Mouse (Mus musculus): ENCODE results near the gene Cavin2. TPM values are rescaled to one million over a fixed set of nuclear protein-coding genes. Genes with fewer than 3 reads are reported as not detected.

The Cavin2 gene
- 10.2 and 13.5 TPM in 2 replicates for polyA plus RNA-seq (2015; fragmentation: Nextera tagmentation; extraction: Ambion mirVana)

GRCm38 (mm10) chr1:51288755-51289619, at the start of gene Cavin2:
Gene Cavin2 (plus strand): TSS chr1:51289126.
- Histone ChIP-seq H3K36me3 (ENCODE audit: control insufficient read depth, insufficient read depth, low read length) (no peaks in the 10 kb centered on the region), H3K27ac (ENCODE audit: low read depth, low read length) (peak within 1 kb of the TSS; percentile 61), H3K27me3 (replicated peaks; ENCODE audit: control insufficient read depth, insufficient read depth, low read length) (no peaks in the 10 kb centered on the region), H3K4me1 (ENCODE audit: control insufficient read depth, insufficient read depth, low read depth, low read length) (peaks cover 7% of the 10 kb centered on the region; the same call in 1 of the 2 replicates), H3K4me3 (ENCODE audit: low read length) (peak within 1 kb of the TSS; percentile 16), H3K9ac (ENCODE audit: low read depth, low read length) (peak within 1 kb of the TSS; percentile 11; the same call in 1 of the 2 replicates), H3K9me3 (ENCODE audit: control insufficient read depth, low read length) (no peaks in the 10 kb centered on the region), H3K4me2 (ENCODE audit: low read length) (peak within 1 kb of the TSS; percentile 31)
- 57% methylated on average over 17 of the region's 17 CpGs for WGBS
- ATAC-seq: peak; percentile 47

GRCm38 (mm10) chr1:51241311-51241986, 47.5 kb upstream of the Cavin2 start:
- Histone ChIP-seq H3K36me3 (ENCODE audit: control insufficient read depth, insufficient read depth, low read length) (no peaks in the 10 kb centered on the region), H3K27ac (ENCODE audit: low read depth, low read length) (no peak overlapping the region), H3K9me3 (ENCODE audit: control insufficient read depth, low read length) (no peaks in the 10 kb centered on the region), H3K4me2 (ENCODE audit: low read length) (no peak overlapping the region), H3K4me3 (ENCODE audit: low read length) (no peak overlapping the region), H3K9ac (ENCODE audit: low read depth, low read length) (no peak overlapping the region), H3K27me3 (replicated peaks; ENCODE audit: control insufficient read depth, insufficient read depth, low read length) (no peaks in the 10 kb centered on the region), H3K4me1 (ENCODE audit: control insufficient read depth, insufficient read depth, low read depth, low read length) (no peaks in the 10 kb centered on the region)
- WGBS: 83% methylated on average over 3 of the region's 3 CpGs
- peak; percentile 45; the same call in 1 of the 2 replicates for ATAC-seq

- no peak overlapping the region for H3K4me2 ChIP-seq (ENCODE audit: low read length)
- no peak overlapping the region for H3K27ac ChIP-seq (ENCODE audit: low read depth, low read length)
- no peak overlapping the region for H3K9ac ChIP-seq (ENCODE audit: low read depth, low read length)
- peak; percentile 50 for ATAC-seq
- no peaks in the 10 kb centered on the region for H3K4me1 ChIP-seq (ENCODE audit: control insufficient read depth, insufficient read depth, low read depth, low read length)
- no peaks in the 10 kb centered on the region for H3K9me3 ChIP-seq (ENCODE audit: control insufficient read depth, low read length)
- 86% methylated on average over 3 of the region's 3 CpGs for WGBS
- no peak overlapping the region for H3K4me3 ChIP-seq (ENCODE audit: low read length)
- H3K36me3 ChIP-seq (ENCODE audit: control insufficient read depth, insufficient read depth, low read length): no peaks in the 10 kb centered on the region
- no peaks in the 10 kb centered on the region for H3K27me3 ChIP-seq (replicated peaks; ENCODE audit: control insufficient read depth, insufficient read depth, low read length)
Observed at GRCm38 (mm10) chr1:51243294-51243693, 45.6 kb upstream of the Cavin2 start.

- ATAC-seq: 0 out of 2 replicates have a peak, but pooled peaks have one; percentile 45
- Histone ChIP-seq H3K4me3 (ENCODE audit: low read length) (no peak overlapping the region), H3K9ac (ENCODE audit: low read depth, low read length) (no peak overlapping the region), H3K4me2 (ENCODE audit: low read length) (no peak overlapping the region), H3K9me3 (ENCODE audit: control insufficient read depth, low read length) (no peaks in the 10 kb centered on the region), H3K27me3 (replicated peaks; ENCODE audit: control insufficient read depth, insufficient read depth, low read length) (no peaks in the 10 kb centered on the region), H3K4me1 (ENCODE audit: control insufficient read depth, insufficient read depth, low read depth, low read length) (no peaks in the 10 kb centered on the region), H3K27ac (ENCODE audit: low read depth, low read length) (no peak overlapping the region), H3K36me3 (ENCODE audit: control insufficient read depth, insufficient read depth, low read length) (no peaks in the 10 kb centered on the region)
- WGBS: 75% methylated on average over 3 of the region's 3 CpGs
Observed at GRCm38 (mm10) chr1:51243869-51244268, 45.1 kb upstream of the Cavin2 start.

GRCm38 (mm10) chr1:51245381-51245780, 43.5 kb upstream of the Cavin2 start:
- H3K4me1 ChIP-seq (ENCODE audit: control insufficient read depth, insufficient read depth, low read depth, low read length): no peaks in the 10 kb centered on the region
- no peak overlapping the region for H3K4me2 ChIP-seq (ENCODE audit: low read length)
- H3K36me3 ChIP-seq (ENCODE audit: control insufficient read depth, insufficient read depth, low read length): no peaks in the 10 kb centered on the region
- no peak overlapping the region for H3K4me3 ChIP-seq (ENCODE audit: low read length)
- H3K27ac ChIP-seq (ENCODE audit: low read depth, low read length): no peak overlapping the region
- 70% methylated on average over 3 of the region's 3 CpGs for WGBS
- no peaks in the 10 kb centered on the region for H3K27me3 ChIP-seq (replicated peaks; ENCODE audit: control insufficient read depth, insufficient read depth, low read length)
- H3K9me3 ChIP-seq (ENCODE audit: control insufficient read depth, low read length): no peaks in the 10 kb centered on the region
- H3K9ac ChIP-seq (ENCODE audit: low read depth, low read length): no peak overlapping the region
- no peak for ATAC-seq

- Histone ChIP-seq H3K36me3 (ENCODE audit: control insufficient read depth, insufficient read depth, low read length) (no peaks in the 10 kb centered on the region), H3K27ac (ENCODE audit: low read depth, low read length) (no peak overlapping the region), H3K4me2 (ENCODE audit: low read length) (no peak overlapping the region), H3K9ac (ENCODE audit: low read depth, low read length) (no peak overlapping the region), H3K4me3 (ENCODE audit: low read length) (no peak overlapping the region), H3K4me1 (ENCODE audit: control insufficient read depth, insufficient read depth, low read depth, low read length) (no peaks in the 10 kb centered on the region), H3K9me3 (ENCODE audit: control insufficient read depth, low read length) (no peaks in the 10 kb centered on the region), H3K27me3 (replicated peaks; ENCODE audit: control insufficient read depth, insufficient read depth, low read length) (no peaks in the 10 kb centered on the region)
- no peak for ATAC-seq
- 89% methylated on average over 5 of the region's 5 CpGs for WGBS
Observed at GRCm38 (mm10) chr1:51250302-51250701, 38.6 kb upstream of the Cavin2 start.

- Histone ChIP-seq H3K27me3 (replicated peaks; ENCODE audit: control insufficient read depth, insufficient read depth, low read length) (no peaks in the 10 kb centered on the region), H3K4me2 (ENCODE audit: low read length) (no peak overlapping the region), H3K9ac (ENCODE audit: low read depth, low read length) (no peak overlapping the region), H3K36me3 (ENCODE audit: control insufficient read depth, insufficient read depth, low read length) (no peaks in the 10 kb centered on the region), H3K27ac (ENCODE audit: low read depth, low read length) (no peak overlapping the region), H3K4me1 (ENCODE audit: control insufficient read depth, insufficient read depth, low read depth, low read length) (peaks cover 6% of the 10 kb centered on the region), H3K9me3 (ENCODE audit: control insufficient read depth, low read length) (no peaks in the 10 kb centered on the region), H3K4me3 (ENCODE audit: low read length) (no peak overlapping the region)
- no peak for ATAC-seq
- 63% methylated on average over 5 of the region's 5 CpGs for WGBS
Observed at GRCm38 (mm10) chr1:51265118-51265800, 23.7 kb upstream of the Cavin2 start.

GRCm38 (mm10) chr1:51265926-51266325, 23.0 kb upstream of the Cavin2 start:
- H3K36me3 ChIP-seq (ENCODE audit: control insufficient read depth, insufficient read depth, low read length): no peaks in the 10 kb centered on the region
- ATAC-seq: no peak
- no peak overlapping the region for H3K4me3 ChIP-seq (ENCODE audit: low read length)
- H3K4me2 ChIP-seq (ENCODE audit: low read length): no peak overlapping the region
- WGBS: 57% methylated on average over 2 of the region's 2 CpGs
- peaks cover 6% of the 10 kb centered on the region for H3K4me1 ChIP-seq (ENCODE audit: control insufficient read depth, insufficient read depth, low read depth, low read length)
- H3K9me3 ChIP-seq (ENCODE audit: control insufficient read depth, low read length): no peaks in the 10 kb centered on the region
- H3K9ac ChIP-seq (ENCODE audit: low read depth, low read length): no peak overlapping the region
- H3K27ac ChIP-seq (ENCODE audit: low read depth, low read length): no peak overlapping the region
- H3K27me3 ChIP-seq (replicated peaks; ENCODE audit: control insufficient read depth, insufficient read depth, low read length): no peaks in the 10 kb centered on the region

GRCm38 (mm10) chr1:51267125-51267524, 21.8 kb upstream of the Cavin2 start:
- Histone ChIP-seq H3K4me1 (ENCODE audit: control insufficient read depth, insufficient read depth, low read depth, low read length) (peaks cover 6% of the 10 kb centered on the region), H3K9me3 (ENCODE audit: control insufficient read depth, low read length) (no peaks in the 10 kb centered on the region), H3K27ac (ENCODE audit: low read depth, low read length) (no peak overlapping the region), H3K27me3 (replicated peaks; ENCODE audit: control insufficient read depth, insufficient read depth, low read length) (no peaks in the 10 kb centered on the region), H3K9ac (ENCODE audit: low read depth, low read length) (no peak overlapping the region), H3K36me3 (ENCODE audit: control insufficient read depth, insufficient read depth, low read length) (no peaks in the 10 kb centered on the region), H3K4me3 (ENCODE audit: low read length) (no peak overlapping the region), H3K4me2 (ENCODE audit: low read length) (no peak overlapping the region)
- peak; percentile 57; the same call in 1 of the 2 replicates for ATAC-seq
- WGBS: 46% methylated on average over 5 of the region's 5 CpGs
